Mouse (Mus musculus): ENCODE results near the gene Uba7. TPM values are rescaled to one million over a fixed set of nuclear protein-coding genes. Genes with fewer than 3 reads are reported as not detected.
A peak's percentile ranks its signal among the peaks of the same experiment; 100 is the strongest.

Uba7 gene
- total RNA-seq (2021), result 19.0 and 22.2 TPM in 2 replicates
- long read RNA-seq, partial matches to known transcripts, result 2 of 8 reads
- long read RNA-seq, other reads (novel, unspliced or antisense), result 4 of 8 reads

DNA sequence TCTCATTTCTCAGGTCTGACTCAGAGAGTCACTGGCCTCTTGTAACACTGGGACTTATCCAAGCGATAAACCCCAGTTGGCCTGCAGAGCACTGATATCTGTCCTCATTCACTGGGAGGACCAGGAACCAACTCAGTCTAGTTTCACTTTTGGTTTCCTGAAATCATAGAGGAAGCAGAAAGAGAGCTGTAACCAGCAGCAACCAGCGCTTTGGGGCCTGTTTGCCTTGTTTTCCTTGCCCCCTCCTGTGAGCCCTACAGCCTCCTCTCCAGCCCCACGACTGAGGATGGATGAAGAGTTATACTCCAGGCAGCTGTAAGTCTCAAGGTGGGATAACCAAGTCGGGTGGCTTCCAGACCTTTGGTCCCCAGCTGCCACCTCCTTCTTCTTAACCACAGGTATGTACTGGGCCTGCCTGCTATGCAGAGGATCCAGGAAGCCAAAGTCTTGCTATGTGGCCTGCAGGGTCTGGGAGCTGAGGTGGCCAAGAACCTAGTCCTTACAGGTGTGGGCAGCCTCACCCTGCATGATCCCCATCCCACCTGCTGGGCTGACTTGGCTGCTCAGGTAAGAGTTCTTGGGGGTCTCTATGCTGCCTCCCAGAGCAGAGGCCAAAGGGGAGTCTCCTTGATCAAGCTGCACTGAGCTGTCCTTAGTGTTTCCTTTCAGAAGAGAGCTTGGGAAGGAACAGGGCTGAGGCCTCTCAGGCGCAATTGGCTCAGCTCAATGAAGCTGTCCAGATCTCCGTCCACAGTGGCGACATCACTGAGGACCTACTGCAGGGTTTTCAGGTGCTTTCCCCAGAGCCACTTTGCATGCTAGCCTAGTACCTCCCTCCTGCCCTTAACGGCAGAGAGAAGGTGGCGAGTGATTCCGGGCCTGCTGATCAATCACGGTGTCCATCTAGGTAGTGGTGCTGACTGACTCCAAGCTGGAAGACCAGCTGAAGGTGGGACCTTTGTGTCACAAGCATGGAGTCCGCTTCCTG is at the start of gene Uba7:
TSS of gene Uba7 (plus strand) at position 107 of the 988 bp plus-strand sequence.
- no peak for DNase-seq

DNA sequence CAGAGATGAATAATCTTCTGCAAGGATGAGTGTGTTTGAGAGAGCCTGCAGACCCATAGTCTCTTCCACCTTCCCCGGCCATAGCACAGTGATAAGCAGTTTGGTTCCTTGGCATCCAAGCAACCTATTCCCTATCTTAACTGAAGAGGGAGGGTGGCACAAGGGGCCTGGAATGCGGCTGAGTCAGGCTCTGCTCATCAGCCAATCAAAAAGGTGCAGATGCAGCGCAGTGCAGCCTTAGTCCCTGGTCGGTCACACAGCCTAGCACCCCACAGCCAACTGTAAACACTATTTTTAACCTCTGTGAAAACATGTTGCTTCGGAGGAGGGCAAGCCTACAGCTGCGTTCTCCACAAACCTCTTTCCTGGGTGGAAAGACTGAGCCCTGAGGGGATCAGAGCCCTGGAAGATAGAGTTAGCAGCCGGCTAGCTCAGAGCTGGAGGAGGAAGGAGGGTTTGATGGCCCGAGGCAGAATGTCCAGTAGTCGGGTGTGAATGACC is 48.3 kb upstream of the Uba7 start:
- DNase-seq, result no peak

DNA sequence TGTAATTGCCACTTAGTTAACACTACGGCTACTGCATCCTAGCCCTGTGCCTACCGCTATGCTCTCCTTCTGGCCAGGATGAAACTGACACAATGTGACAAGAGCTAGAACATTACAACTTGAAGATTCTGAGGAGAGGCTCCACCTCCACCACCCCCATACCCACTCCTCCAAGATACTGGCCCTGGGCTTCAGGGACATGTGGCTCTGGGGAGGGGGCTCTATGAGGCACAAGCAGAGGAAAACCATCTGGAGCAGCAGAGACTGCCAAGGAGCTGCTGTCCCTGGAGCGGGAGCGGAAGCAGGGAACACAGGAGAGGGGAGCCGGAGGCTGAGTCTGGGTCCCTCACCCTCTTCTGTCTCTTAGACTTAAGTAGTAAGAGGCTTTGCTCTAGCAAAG is 47.6 kb upstream of the Uba7 start:
- no peak for DNase-seq

DNA sequence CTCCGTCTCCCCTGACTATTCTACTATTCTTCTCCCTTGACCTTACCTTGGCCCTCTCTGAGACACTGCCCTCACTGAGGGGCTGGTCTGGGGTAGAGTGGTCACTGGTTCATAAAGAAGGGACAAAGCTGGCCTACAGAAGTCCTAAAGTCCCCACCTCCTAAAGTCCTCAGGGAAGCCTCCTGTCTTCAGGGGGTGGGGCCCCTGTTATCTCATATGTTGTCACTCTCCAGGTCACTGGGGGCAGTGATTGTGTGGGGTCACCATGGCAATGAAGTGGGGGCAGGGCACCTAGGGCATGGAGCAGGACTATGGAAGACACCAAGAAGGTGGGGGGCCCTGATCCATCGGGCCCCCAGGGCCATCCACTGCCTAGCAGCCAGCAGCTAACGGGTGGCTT is 47.1 kb upstream of the Uba7 start, which contains the start of gene Actl11:
TSS of gene Actl11 (plus strand) at position 301 of the 400 bp plus-strand sequence.
- DNase-seq, result no peak

DNA sequence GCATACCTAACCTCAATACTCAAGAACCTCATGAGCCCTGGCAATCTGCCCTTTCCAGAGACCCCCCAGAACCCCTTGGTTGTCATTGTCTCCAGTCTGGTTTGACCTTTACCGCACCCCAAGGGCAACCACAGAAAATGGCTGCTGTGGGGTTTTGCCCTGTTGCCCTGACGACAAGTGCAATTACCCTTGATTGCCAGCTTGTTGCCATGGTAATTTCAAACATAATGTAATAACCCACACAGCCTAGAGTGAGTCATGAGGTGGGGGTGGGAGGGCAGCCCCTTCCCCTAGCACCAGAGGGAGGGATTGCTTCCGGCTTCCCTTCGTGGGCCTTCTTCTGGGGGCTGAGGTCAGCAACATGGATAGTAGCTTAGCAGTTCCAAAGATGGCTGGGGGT is 43.1 kb upstream of the Uba7 start:
- no peak for DNase-seq

DNA sequence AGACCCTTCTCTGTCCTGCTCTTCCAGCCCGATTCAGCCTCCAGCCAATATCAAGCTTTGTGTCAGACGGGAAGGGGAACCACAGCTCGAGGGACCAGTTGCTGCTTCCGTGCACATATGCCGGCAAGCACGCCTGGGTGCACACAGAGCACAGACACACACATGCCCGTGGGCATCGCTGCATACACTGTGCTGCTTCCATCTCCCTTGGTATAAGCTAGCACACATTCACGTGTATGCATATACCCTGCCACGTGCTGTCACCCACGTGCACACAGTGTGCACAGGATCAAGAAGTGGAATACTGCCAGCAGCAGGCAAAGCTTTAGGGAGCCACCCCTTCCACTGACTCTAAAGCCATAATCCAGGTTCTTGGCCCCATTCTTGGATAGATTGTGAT is 41.2 kb upstream of the Uba7 start:
- no peak for DNase-seq

DNA sequence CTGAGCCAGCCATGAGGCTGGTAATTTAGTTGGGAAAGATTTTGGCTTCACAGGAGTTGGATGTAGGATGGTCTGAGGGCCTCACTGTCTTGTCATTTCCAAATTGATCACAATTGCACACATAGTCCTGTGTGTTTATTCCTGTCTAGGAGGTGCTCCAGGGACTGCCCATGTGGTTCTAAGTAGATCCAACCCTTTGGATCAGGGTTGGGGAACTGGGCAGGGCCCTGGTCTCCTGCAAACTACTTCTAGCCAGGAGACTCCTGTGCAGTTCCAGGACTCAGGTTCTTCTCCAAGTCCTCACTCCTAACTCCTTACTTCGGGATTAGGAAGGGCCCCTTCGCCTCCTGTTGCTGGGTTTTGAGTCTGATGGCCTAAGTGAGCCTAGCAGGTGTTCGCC is 39.9 kb upstream of the Uba7 start, which contains the start of gene Camkv:
TSS of gene Camkv (plus strand) at position 301 of the 400 bp plus-strand sequence.
- DNase-seq, result no peak

DNA sequence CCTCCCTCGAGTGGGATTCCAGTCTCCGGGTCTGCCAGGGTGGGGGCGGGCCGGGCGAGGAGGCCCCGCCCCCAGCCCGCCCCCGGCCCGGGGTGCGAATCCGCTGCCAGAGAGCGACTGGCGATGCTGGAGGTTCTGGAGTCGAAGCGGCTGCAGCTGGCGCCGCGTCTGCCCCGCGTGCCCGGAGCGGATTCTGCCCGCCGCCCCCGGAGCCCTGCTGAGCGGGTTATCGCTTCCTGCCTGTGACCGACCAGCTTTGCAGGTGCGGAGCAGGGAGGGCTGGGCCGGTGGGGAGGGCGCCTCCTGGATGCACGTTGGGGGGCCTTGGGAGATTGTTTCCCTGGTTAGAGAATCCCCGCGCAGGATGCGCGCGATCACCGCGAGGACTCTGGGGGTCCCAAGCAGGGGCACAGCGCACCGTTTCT is 39.5 kb upstream of the Uba7 start:
- peak; percentile 39 for DNase-seq

DNA sequence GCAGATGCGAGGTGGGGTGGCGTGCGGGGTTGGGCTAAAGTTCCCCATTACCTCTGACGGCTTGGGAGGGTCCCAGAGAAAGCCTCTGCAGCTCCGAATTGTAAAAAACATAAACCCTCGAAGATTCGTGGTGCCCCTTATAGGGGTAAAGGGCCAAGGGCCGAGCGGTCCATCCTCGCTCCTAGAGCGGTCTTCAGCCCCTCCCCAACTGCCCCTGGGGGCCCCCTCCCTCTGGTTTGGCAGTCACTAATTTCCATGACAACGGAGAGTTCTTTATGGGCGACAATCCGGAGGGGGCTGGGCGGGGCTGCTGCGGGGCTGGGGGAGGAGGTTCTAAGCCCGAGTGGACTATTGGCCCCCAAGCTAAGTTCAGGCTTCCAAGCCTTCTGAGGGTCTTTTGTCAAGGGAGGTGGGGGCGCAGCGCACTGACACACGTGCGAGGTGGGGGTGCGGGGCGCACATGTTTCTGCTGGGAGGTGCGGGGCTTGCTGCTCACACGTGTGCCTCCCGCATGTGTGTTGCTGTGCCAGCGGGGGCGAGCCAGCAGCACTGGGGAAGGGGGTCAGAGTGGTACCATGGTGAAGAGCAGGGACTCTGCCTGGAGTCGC is 39.0 kb upstream of the Uba7 start:
- DNase-seq, result no peak

DNA sequence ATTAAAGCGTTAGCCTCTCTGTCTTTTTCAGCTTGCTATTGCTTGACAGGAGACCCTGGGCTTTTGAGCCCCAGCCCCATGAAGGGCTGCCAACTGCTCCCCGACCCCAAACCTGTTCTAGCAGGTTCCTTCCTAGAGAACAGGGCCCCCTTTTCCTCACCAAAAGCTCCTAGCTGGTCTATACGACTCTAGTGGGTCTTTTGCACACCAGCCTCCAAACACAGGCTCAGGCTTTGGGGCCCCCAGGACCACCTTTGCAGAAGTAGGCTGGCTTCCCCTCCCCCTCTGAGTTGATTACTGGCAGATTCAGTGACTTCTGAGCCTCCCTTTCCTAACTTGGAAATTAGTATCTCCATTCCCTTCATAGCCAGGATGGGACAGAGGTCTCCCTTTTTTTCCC is 38.5 kb upstream of the Uba7 start:
- no peak for DNase-seq

DNA sequence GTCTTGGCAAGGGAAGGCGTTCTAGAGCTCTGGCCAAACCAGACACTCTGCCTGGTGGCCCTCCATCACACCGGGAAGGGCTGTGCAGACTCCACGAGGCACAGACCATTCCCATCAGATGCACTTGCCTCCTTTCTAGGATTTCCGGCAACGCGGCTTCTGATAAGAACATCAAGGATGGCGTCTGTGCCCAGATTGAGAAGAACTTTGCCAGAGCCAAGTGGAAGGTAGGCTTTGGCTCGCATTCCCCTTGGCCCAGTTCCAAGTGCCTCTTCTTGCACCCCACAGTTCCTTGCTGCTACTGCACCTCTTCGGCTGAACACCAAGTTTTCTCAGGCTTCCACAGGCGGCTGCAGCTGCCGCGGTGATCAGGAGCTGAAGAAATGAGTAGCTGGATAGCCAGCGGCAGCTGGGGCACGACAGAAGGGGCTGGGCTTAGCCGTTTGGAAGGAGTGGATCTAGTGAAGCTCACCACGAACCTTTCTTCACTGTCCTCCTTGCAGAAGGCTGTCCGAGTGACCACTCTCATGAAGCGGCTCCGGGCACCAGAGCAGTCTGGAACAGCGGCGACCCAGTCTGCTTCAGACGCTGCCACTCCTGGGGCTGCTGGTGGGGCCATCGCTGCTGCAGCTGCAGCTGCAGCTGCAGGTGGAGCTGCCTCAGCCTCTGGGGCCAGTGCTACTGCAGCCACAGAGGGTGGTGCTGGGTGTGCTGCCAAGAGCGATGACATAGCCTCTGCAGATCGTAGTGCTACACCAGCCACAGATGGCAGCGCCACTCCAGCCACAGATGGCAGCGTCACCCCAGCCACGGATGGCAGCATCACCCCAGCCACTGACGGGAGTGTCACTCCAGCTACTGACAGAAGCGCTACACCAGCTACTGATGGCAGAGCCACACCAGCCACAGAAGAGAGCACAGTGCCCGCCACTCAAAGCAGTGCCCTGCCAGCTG is 27.8 kb upstream of the Uba7 start:
- DNase-seq, result no peak

DNA sequence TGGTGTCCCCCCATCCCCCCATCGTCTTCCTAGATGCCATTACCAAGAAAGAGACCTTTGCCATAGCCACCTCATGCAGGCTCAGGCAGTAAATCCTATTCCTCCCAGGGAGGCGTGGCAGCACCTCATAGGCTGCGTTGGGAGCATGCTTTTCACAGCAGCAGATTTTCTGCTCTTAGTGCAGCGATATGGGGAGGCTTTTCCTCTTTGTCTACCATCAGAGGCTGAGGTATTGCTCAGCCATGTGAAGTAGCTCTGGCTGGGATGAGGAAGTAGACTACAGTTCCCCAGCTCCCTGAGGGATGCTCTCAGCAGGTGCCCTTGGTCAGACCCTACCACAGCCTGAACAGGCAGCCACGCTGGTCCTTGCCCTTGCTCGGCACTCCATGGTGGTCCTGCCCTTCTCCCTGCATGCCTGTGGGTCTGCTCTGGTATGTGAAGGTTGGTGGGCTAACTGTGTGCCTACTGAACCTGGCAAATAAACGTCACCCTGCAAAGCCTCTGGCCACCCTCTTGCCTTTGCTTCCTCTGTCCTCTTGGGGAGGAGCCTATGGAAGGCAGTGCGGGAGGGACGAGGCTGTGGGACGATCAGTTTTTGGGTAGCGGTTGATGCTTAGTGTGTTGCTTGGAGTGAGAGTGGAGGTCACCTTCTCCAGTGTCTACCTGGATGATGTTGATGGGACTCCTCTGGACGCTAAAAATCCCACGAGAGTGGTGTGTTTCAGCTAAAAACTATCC is 26.0 kb upstream of the Uba7 start:
- DNase-seq, result no peak

DNA sequence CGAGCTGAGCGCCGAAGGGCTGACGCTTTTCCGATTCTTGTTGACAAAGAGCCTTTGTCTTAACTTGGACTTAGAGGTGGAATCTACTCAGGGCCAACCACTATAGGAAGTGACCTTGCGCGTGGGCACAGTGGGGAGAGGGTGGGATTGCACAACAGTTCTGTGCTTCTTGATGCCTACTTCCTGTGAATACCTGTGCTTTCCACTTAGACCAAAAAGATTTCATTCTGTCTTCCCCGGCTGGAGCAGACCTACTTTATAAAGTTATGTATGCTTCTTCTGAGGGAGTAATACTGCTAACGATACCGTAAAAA is 25.4 kb upstream of the Uba7 start, which contains the start of gene Traip:
TSS of gene Traip (plus strand) at position 215 of the 314 bp plus-strand sequence.
- no peak for DNase-seq

DNA sequence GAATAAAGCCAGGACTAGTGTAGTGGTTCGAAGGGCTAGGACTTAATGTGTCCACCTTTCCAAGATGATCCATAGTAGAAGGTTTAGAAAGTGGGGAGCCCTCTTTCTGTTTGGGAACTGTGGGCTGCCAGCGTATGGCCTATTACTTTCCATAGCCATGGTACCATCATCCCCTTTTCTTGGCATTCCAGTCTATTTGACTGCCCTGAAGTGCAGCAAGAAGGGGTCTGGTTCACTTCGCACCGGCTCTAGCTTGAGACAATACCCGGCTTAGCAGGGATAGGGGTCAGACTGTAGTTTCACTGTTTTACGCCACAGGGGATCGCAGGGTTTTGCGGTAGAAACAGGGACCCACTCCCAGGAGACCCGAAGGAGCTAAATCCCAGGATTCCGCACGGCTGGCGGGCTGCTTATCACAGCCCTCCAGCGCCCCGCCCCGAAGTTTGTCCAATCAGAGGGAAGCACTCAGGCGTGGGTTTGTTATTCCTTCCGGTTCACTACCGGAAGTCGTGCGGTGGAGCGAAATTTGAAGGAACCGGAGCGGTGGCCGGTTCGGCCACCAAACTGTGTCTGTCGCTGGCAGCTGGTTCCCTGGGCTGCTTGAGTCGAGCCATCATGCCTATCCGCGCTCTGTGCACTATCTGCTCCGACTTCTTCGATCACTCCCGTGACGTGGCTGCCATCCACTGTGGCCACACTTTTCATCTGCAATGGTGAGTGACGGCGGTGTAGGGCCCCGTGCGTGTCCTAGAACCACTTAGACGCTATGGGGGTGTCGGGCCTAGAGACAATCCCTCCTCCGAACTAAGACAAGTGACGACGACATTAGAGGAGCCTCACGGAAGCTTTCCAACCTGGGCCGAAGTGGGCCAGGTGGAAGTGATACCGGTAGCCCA is 24.6 kb upstream of the Uba7 start:
- peak; percentile 94 for DNase-seq

DNA sequence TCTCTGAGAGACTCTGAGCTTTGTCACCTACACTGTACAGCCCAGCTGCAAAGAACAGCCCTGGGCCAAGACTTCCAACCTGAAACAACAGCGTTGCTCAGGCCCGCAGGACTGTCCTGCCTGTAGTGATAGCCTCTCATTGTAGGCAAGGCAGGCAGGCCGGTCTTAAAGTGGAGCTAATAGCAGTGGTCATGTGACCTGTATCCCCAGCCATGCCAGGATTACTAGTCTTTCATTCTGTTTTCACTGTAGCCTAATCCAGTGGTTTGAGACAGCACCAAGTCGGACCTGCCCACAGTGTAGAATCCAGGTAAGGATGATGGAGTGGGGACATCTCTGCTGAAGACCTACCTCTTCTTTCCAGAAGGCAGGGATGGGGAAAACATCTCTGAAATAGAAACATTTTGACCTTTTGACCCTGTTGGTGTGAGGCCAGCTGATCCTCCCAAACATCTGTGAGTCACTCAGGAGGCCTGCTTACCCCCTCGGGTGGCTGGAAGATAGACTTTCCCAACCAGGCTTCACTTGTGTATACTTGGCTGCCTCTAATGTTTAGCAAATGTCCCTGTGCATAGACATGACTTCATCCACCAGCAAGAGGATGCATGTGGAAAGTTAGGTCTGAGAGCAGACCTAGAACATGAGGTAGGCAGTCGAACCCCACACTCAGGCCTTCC is 19.6 kb upstream of the Uba7 start:
- no peak for DNase-seq

DNA sequence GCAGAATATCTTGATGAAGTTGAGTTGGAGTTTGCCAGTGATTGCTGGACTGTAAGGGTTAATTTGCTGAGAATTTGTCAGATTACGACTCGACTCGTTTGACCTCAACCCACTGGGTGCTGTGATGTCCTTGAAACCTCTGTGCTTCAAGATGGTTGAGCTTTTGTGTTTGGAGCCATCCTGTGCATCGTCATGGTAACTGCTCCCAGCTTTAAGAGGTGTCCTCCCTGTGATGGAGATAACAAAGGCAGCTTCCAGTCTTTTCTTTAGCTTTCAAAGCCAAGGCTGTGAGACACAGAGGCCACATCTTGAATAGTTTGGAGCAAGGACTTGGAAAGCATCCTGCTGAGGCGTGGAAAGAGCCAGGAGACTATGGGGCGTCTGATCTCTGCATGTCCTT is 18.2 kb upstream of the Uba7 start:
- DNase-seq, result no peak

DNA sequence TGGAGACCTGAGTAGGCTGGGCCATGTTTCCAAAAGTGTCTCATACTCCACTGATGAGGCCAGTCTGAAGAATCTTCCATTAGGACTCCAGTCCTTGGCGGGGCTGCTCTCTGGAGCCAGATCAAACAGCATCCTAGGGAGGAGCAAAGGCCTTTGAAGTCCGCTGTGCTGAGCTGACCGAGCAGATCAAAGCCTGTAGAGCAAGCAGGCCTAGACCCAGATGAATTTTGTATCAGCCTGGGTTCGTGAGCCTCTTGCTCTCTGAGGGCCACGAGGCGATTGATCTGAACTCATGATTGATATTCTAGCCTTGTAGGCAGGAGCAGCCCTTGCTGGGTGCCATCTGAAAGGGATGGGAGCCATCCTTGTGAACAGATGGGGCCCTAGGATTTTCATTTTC is 15.4 kb upstream of the Uba7 start:
- DNase-seq, result peak; percentile 37

DNA sequence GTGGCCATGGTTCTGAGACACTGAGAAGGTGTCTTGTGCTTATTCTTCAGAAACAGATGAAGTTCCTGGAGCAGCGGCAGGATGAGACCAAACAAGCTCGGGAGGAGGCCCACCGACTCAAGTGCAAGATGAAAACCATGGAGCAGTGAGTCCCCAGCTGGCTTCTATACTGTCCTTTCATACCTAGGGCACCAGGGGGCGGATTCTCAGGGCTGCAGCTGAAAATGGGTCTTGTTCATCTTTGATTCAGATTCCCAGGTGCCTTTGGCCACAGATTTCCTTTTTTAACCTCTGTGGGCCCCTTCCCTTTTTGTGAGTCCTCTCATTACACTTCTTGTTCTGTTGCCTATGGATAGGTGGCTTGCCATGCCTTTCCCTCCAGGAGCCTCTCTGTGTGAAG is 14.4 kb upstream of the Uba7 start:
- no peak for DNase-seq

DNA sequence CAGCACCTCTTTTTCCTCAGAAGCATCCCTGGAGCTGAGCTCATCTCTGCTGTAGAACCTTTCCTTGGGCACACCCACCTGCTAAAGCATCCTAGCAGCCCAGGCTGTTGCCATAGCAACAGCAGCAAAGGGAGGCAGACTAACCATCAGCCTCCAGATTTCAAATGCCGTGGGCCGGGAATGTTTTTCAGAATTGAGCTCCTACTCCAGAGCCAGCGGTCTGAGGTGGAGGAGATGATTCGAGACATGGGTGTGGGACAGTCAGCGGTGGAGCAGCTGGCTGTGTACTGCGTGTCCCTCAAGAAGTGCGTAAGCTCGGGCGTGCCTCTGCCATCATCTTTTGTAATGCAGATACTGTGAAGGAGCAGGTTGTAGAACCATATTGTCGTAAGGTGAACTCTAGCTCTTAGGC is 13.9 kb upstream of the Uba7 start:
- DNase-seq, result no peak

DNA sequence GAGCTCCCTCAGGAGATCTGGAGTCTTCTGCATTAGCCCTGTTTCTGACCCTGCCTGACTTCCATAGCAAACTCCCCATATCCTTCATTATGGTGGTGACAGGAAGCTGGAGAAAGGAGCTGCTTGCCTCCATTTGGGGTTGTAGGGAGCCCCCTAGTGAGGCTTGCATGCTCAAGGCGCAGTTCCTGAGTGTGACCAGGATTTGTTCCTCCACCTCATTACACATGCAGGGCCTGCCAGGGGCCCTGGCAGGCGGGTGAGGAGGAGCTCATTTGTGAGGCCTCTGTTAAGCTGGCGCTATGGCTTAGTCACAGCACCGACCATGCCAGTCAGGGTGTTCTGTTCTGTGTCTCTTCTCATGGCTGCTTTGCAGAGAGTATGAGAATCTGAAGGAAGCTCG is 13.4 kb upstream of the Uba7 start:
- DNase-seq, result no peak

Data from adrenal gland, postnatal 25 days (tissue).